Mouse (Mus musculus) adrenal gland, adult 2 months (tissue): ENCODE results near the gene Gm20388. TPM values are rescaled to one million over a fixed set of nuclear protein-coding genes. Genes with fewer than 3 reads are reported as not detected.

Source experiments
- DNase-seq: peaks from one replicate; pipeline ENCODE4 v3.0.0; 2021
- polyA plus RNA-seq: library from polyadenylated mRNA; depleted of rRNA; stranded (reverse); fragments of >200 nt; gene quantifications from 2 replicates; pipeline ENCODE4 v1.2.3, GENCODE M21; 2012
- total RNA-seq, 2 experiments: library from RNA; stranded (reverse); gene quantifications; 2 replicates each; pipeline ENCODE4 v1.2.3; 2021

Gene Gm20388
- total and polyA plus RNA-seq, 3 experiments = 5.9 to 50.1 (median 9.9) TPM

GRCm38 (mm10) chr8:122960323-122960722 is 3049.7 kb downstream of the Gm20388 start:
- no peak for DNase-seq

DNA sequence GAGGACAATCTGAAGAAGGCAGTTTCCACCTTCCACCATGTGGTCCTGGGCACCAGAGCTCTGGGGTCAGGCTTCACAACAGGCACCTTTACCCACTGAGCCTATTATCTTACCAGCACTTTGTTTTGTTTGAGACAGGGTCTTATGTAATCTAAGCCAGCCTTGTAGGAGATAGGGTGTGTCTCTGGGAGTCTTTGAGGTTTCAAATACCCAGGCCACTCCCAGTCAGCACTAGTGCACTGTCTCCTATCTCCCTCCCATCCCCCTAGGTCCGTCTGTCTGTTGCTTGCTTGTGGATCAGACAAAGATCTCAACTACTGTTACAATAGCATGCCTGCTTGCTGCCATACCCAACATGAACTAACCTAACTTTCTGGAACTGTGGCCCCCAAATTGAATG is 3050.3 kb downstream of the Gm20388 start:
- DNase-seq = no peak

DNA sequence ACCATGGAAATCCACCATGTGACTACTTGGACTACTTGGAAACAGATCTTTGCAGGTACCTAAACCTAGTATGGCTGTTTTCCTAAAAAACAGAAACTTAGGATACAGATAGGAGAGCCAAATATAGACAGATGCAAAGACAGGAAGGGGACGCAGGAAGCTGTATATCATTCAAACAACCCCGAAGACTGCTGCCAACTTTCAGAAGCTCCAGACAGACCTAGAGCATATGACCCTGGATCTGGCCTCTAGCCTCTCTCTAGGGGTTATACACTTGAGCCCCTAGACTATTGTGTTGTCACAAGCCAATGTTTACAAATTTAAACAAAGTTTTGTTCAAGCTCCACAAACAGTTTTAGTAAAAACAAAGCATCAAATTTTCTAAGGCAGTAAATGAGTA is 3050.8 kb downstream of the Gm20388 start:
- DNase-seq = no peak

DNA sequence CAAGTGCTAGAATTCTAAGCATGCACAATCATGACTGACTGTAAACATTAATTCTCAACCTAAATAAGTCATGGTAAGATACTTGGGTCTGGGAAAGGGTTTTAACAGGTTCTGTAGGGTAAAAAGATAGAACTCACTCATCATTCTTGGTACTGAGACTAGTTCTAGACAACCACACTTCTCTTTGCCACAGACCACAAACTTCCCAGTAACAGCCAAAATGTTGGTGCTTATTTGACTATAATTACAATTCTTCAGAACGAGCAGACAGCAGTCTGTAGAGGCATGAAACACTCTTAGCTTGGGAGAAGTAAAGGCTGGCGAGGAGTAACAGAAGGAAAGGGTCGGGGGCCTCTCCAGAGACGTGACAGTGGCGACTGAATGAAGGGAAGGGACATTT is 3051.4 kb downstream of the Gm20388 start:
- DNase-seq = no peak

DNA sequence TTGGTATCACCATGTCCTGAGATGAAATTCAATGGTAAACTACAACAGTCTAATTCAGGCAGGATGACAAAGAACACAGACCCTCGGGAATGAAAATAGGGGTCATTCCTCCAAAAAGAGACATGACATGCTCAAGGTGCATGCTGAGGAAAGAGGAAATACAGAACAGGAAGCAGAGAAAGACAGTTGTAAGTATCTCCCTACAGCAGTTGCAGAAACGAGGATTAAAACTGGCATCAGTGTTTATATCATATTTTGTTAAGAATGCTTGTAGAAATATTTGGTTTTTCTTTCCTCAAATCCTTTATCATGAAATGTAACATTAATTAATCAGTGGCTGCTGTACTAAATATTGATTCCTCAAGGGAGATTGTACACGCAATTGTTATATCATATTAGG is 3056.0 kb downstream of the Gm20388 start:
- no peak for DNase-seq

- DNase-seq = no peak
These were observed 3057.5 kb downstream of the Gm20388 start for GRCm38 (mm10) chr8:122968145-122968544.

DNA sequence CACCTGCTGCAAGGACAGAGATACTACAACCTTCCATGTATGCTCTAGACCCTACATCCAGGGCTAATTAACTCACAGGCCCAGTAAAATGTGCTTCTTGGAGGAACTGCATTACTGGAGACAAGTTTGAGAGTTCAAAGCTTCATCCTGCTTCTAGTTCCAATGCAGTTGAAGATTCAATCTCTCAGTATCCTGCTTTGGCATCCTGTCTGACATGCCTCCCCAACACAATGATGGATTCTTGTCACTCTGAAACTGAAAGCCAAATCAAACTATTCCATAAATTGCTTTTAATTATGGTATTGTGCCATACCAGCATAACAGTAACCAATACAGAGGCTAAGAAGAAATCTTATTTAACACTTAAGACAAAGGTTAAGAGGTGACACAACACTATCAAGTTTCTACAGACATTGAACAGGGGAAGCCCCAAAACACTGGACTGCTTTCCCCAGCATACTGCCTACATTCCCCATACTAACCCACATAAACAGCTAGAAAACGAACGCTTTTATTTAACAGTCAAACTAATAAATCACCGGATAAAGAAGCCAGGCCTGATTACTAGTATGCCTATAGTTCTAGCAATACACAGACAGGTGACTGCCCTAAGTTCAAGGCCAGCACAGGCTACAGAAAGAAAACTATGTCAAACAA is 3059.5 kb downstream of the Gm20388 start:
- DNase-seq = no peak

DNA sequence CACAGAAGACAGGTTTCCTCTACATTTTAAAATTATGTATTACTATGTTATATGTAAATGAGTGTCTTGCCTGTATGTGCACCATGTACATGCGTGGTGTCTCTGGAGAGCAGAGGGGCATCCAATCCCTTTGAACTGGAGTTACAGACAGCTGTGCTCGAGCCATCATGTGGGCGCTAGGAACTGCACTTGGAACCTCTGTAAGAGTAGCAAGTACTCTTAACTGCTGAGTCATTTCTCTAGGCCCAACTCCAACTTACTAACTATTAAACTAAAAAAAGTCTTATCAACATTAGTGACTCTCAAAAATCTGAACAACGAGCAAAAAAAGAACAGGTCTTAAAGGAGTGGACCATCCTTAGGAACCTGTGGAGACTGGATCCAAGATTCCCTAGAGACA is 3065.4 kb downstream of the Gm20388 start:
- DNase-seq = no peak

GRCm38 (mm10) chr8:122979424-122979823 is 3068.8 kb downstream of the Gm20388 start:
- no peak for DNase-seq

DNA sequence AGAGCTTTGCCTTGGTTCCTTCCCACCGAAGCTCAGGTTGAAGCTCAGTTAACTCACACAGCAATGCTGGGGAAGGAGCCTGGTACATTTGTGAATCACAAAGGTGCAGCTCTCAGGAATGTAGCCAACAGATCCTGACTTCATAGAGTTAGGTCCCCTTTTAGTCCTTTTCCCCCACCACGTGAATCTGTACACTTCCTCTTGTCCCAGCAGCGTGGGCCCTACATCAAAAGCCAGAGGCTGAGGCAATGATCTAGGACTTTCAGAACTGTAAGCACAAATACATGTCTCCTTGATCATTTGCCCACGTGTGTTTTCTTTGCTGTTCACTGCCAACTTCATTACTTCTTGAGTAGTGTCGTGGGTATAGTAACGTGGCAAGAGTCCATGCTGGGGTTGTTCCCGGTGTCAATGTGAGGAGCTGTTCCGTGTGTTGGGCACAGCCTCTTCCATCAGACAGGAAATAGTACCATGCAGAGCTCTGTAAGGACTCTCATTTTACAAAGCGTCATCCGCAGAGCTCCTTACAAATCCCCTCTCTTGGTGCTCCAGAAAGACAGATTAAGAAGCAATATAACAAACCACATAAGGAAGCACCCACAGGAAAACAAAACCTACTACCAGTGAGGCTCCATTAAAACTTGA is 3069.3 kb downstream of the Gm20388 start:
- no peak for DNase-seq

DNA sequence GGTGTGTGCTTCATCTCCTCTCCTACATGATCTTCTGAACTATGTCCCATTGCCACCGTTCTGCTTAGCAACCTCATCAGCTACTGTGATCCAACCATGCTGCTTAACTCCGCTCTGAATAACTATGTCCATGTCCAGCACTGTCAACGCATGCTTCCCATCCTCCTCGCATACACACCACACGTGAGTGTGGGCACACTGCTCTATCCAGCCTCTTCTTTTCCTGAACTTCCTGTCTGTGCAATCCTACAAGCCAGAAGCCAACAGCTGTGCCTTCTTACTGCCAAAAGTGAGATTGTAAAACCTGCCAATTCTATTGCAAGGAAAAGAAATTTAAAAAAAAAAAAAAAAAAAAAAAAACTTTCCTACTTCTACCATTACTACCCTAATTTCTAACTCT is 3071.0 kb downstream of the Gm20388 start:
- DNase-seq = no peak

- DNase-seq = no peak
These were observed 3072.7 kb downstream of the Gm20388 start for GRCm38 (mm10) chr8:122983178-122983942.

GRCm38 (mm10) chr8:122984175-122984574 is 3073.5 kb downstream of the Gm20388 start:
- no peak for DNase-seq

DNA sequence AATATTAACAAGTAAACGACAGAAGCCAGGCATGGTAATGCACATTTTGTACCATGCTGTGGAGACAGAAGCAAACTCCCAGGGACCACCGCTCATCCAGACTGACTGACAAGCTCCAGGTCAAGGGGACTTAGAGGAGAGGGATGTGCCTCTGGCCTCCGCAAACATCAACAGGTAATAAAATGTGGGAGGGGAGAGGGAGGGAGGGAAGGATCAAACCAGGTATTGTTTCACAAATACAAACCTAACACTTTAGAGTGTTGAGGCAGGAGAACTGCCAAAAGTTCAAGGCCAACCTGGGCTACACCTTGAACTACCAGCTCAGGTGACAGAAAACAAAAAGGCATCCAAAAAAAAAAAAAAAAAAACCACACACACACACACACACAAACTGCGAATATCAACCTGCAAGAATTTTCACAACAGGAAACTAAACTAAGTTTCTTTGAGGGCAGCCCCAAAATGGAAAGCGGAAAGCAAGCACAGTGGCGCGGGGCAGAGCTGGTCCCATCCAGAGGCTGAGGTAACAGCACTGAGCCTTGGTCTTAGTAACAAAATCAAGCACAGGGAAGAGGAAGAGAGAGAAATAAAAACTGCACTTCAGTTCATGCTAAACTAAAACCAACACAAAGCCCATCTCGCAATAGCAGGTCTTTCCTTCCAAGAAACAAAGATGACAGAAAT is 3076.0 kb downstream of the Gm20388 start:
- DNase-seq = no peak

DNA sequence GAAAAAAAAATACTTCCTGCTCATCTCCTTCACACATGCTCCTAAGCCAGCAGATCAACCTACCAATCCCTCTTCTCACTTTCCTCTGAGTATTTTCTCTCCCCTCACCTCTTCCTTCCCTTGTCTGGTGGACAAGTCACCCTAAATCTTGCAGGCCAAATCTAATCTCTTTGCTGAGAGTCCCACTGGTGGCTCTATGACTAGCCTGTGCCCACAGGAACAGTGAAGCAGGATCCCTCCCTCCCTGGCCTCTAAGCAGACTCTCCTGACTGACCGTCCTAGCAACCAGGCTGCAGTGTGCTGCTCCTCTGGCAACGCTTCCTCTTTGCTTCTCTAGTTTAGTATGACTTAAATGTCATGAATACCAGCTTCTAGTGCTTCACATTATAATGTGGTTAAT is 3076.6 kb downstream of the Gm20388 start:
- DNase-seq = no peak

DNA sequence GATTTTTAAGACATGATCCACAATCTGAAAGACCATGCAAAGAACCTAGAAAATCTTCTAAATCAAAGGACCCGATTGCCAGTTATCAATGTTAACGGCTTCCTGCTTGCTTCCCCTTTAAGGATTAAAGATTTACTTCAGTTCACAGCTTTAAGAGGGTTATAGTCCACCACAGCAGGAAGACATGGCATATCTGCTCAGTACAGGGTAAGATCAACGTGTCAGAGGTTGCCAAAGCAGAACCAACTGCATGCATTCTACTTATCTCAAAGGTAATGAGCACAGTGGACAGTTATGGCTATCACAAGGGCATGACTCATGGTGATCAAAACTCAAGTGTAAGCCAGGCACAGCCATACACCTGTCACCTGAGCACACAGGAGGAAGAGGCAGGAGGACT is 3078.3 kb downstream of the Gm20388 start:
- DNase-seq = no peak

GRCm38 (mm10) chr8:122989976-122990375 is 3079.3 kb downstream of the Gm20388 start:
- DNase-seq = no peak

GRCm38 (mm10) chr8:122991368-122991767 is 3080.7 kb downstream of the Gm20388 start:
- no peak for DNase-seq

- DNase-seq = no peak
These were observed 3081.7 kb downstream of the Gm20388 start for GRCm38 (mm10) chr8:122992296-122992695.

DNA sequence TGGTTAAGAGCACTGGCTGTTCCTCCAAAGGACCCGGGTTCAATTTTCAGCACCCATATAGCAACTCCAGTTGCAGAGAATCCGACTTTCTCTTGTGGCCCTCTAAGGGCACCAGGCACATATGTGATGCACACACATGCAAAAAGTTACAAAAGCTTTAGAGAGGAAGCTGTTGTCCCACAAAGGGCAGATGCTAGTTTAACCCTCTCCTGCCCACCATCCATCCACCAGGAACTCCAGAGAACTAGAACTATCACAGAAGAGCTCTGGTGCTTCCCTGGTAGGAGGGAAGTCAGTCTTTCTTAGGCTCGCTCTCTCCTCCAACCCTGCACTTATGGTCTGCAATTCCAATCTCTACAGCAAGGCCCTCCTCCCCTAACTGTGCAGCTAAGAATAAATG is 3082.4 kb downstream of the Gm20388 start:
- DNase-seq = no peak

GRCm38 (mm10) chr8:122993740-122994139 is 3083.1 kb downstream of the Gm20388 start:
- no peak for DNase-seq

DNA sequence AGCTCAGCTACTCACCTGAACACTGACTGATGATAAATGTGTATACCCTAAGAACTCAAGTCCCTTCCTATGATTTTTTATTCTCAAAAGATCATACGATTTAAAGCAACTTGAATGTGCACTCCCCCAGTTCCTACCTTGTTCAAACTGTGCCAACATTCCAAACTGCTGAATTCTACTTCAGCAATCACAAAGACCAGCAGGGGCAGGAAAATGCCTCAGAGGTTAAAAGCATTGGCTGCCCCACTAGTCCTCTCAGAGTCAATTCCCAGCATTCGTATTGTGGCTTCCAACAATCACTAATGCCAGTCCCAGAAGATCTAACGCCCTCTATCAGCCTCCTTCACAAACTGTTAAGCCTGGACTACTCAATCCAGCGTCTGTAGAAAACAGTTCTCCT is 3087.3 kb downstream of the Gm20388 start:
- no peak for DNase-seq

- no peak for DNase-seq
These were observed 3089.7 kb downstream of the Gm20388 start for GRCm38 (mm10) chr8:123000311-123000710.
